Mouse (Mus musculus): ENCODE measurements at regions not wholly inside any gene's neighbourhood (a gene's known extent, or its start where the extent isn't known, plus 50 kb on each side); places are given as distances from the start of the nearest gene placed in this dataset.

DNA sequence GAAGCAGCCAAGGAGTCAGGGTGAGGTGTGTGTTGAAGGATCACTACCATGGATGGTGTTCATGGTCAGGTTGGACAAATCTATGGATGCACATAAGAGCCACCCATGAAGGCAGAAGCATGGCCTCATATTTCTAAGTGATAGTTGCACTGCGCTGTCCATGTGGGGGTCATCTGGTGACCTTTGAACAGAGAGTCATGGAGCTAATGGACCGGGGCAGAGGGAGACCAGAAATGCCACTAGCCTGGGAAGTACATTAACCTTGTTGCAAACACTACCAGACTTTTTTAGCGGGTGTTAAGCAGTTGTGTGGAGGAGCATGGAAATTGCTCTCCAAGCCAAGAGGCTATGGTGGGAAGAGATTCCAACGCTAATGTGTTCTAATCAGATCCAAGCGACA, 190.1 kb upstream of the Prox1 start:
- Histone ChIP-seq H3K4me2 (no peak overlapping the region), H3K9ac (no peak overlapping the region), H3K27me3 (no peaks in the 10 kb centered on the region), H3K4me1 (replicated peaks) (peaks cover 4% of the 10 kb centered on the region; the same call in 1 of the 2 replicates), H3K36me3 (no peaks in the 10 kb centered on the region), H3K9me3 (replicated peaks) (no peaks in the 10 kb centered on the region), H3K4me3 (no peak overlapping the region), H3K27ac (no peak overlapping the region)
- no peak for ATAC-seq (replicated peaks; ENCODE audit: insufficient number of reproducible peaks, insufficient read depth, low FRiP score, low read depth)
- WGBS: 86% methylated on average over 5 of the region's 5 CpGs

DNA sequence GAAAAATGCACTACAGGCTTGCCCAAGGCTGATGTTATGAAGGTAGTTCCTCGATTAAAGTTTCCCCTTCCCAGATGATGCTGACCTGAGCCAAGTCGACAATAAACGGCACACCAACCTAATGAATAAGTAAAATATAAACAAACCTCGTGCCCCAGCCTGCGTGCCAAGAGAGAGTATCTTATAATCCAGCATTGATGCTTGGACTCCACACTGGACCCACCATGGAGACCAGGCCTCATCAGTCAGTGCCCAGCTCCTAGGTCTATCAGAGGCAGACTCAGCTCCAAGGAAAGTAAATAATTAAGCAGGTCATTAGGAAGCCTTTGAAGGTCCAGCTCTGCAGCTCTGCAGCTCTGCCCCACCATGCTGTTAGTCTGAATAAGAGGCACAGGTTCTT, 187.3 kb upstream of the Prox1 start:
- 75% methylated on average over 5 of the region's 5 CpGs for WGBS
- H3K4me3 ChIP-seq: no peak overlapping the region
- H3K9ac ChIP-seq: no peak overlapping the region
- no peaks in the 10 kb centered on the region for H3K4me1 ChIP-seq (replicated peaks)
- no peaks in the 10 kb centered on the region for H3K36me3 ChIP-seq
- no peaks in the 10 kb centered on the region for H3K9me3 ChIP-seq (replicated peaks)
- no peak overlapping the region for H3K27ac ChIP-seq
- no peaks in the 10 kb centered on the region for H3K27me3 ChIP-seq
- no peak for ATAC-seq (replicated peaks; ENCODE audit: insufficient number of reproducible peaks, insufficient read depth, low FRiP score, low read depth)
- H3K4me2 ChIP-seq: no peak overlapping the region

- no peaks in the 10 kb centered on the region for H3K4me1 ChIP-seq (replicated peaks)
- no peak overlapping the region for H3K9ac ChIP-seq
- 79% methylated on average over 5 of the region's 5 CpGs for WGBS
- no peaks in the 10 kb centered on the region for H3K36me3 ChIP-seq
- no peak overlapping the region for H3K4me2 ChIP-seq
- ATAC-seq (replicated peaks; ENCODE audit: insufficient number of reproducible peaks, insufficient read depth, low FRiP score, low read depth): no peak
- H3K27ac ChIP-seq: no peak overlapping the region
- H3K27me3 ChIP-seq: no peaks in the 10 kb centered on the region; the same call in 1 of the 2 replicates
- H3K4me3 ChIP-seq: no peak overlapping the region
- H3K9me3 ChIP-seq (replicated peaks): no peaks in the 10 kb centered on the region
Measured at GRCm38 (mm10) chr1:190347610-190348009, 177.1 kb upstream of the Prox1 start.

DNA sequence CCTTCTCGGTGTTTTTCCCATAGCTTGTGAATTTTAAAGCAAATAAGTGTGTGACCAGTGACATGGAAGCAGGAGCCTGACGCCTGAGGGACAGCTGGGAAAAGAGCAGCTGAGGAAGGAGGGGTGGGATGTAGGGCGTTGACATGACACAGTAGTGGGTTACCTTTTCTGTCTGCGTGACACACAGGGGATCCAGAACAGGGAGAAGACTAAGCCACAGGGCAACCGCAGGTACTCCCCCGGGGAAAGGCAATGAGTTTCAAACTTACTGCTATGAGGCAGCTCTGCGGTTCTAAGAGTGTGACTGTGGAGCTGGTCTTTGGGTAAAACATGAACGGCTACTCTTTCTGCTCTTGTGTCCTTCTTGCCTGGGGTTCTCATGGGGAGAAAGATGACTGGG, 170.2 kb upstream of the Prox1 start:
- no peak for ATAC-seq (replicated peaks; ENCODE audit: insufficient number of reproducible peaks, insufficient read depth, low FRiP score, low read depth)
- Histone ChIP-seq H3K4me2 (no peak overlapping the region), H3K9me3 (replicated peaks) (no peaks in the 10 kb centered on the region), H3K4me1 (replicated peaks) (no peaks in the 10 kb centered on the region), H3K9ac (no peak overlapping the region), H3K36me3 (no peaks in the 10 kb centered on the region), H3K27ac (no peak overlapping the region), H3K27me3 (no peaks in the 10 kb centered on the region), H3K4me3 (no peak overlapping the region)
- WGBS: 75% methylated on average over 8 of the region's 8 CpGs

GRCm38 (mm10) chr1:190334471-190334870, 164.0 kb upstream of the Prox1 start:
- ATAC-seq (replicated peaks; ENCODE audit: insufficient number of reproducible peaks, insufficient read depth, low FRiP score, low read depth): no peak
- 52% methylated on average over 2 of the region's 2 CpGs for WGBS
- H3K9ac ChIP-seq: no peak overlapping the region

DNA sequence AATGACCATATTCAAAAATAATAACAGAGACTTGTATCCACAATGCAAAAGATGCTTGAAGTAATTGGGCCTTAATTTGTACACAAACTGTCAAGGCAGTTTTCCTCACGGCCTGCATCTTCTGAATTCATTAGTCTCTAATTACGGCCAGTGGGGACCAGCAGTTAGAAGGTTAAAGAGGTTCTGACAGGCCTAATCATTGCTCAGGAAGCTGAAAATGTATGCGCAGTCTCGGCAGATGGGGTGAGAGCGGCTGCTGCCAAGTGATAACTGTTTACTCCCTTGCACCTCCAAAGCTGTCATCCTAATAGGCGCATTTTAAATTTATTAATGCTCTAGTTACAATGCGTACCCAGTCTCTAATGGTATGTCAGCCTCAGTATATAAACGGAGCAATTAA, 163.5 kb upstream of the Prox1 start:
- 59% methylated on average over 8 of the region's 8 CpGs for WGBS
- Histone ChIP-seq H3K27ac (no peak overlapping the region), H3K4me3 (no peak overlapping the region), H3K4me1 (replicated peaks) (no peaks in the 10 kb centered on the region), H3K27me3 (peaks cover 8% of the 10 kb centered on the region; the same call in 1 of the 2 replicates), H3K36me3 (no peaks in the 10 kb centered on the region), H3K9me3 (replicated peaks) (no peaks in the 10 kb centered on the region), H3K9ac (no peak overlapping the region), H3K4me2 (no peak overlapping the region)
- no peak for ATAC-seq (replicated peaks; ENCODE audit: insufficient number of reproducible peaks, insufficient read depth, low FRiP score, low read depth)

More at GRCm38 (mm10) chr1:190334471-190334870, 164.0 kb upstream of the Prox1 start:
- no peak overlapping the region for H3K27ac ChIP-seq
- H3K27me3 ChIP-seq: peaks cover 8% of the 10 kb centered on the region; the same call in 1 of the 2 replicates
- H3K9me3 ChIP-seq (replicated peaks): no peaks in the 10 kb centered on the region
- H3K36me3 ChIP-seq: no peaks in the 10 kb centered on the region
- H3K4me2 ChIP-seq: no peak overlapping the region
- no peaks in the 10 kb centered on the region for H3K4me1 ChIP-seq (replicated peaks)
- no peak overlapping the region for H3K4me3 ChIP-seq

- H3K27ac ChIP-seq: no peak overlapping the region
Measured at GRCm38 (mm10) chr1:190332001-190332400, 161.5 kb upstream of the Prox1 start.

DNA sequence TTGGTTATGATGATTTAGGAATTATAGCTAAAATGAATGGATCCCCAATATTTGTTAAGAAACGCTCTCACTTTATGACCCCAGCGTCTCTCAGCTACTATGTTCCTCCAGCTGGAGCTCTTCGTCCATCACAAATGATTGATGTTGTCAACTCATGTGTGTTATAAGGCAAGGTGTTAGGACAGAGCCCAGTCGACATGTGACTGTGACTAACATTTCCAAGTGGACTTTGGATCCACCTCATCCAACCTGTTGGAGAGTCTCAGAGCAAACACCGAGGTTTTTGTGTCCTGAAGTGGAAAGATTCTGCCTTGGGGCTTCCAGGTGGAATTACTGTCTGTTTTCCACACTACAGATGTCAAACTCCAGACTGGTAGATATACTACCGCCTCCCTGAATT, 154.0 kb upstream of the Prox1 start:
- no peak overlapping the region for H3K4me3 ChIP-seq
- no peak overlapping the region for H3K9ac ChIP-seq
- H3K9me3 ChIP-seq (replicated peaks): no peaks in the 10 kb centered on the region
- H3K27me3 ChIP-seq: no peaks in the 10 kb centered on the region
- H3K4me2 ChIP-seq: no peak overlapping the region
- H3K36me3 ChIP-seq: no peaks in the 10 kb centered on the region
- H3K4me1 ChIP-seq (replicated peaks): no peaks in the 10 kb centered on the region
- 79% methylated on average over 6 of the region's 6 CpGs for WGBS
- no peak overlapping the region for H3K27ac ChIP-seq
- ATAC-seq (replicated peaks; ENCODE audit: insufficient number of reproducible peaks, insufficient read depth, low FRiP score, low read depth): no peak

More at GRCm38 (mm10) chr1:190332001-190332400, 161.5 kb upstream of the Prox1 start:
- H3K4me3 ChIP-seq: no peak overlapping the region
- no peak for ATAC-seq (replicated peaks; ENCODE audit: insufficient number of reproducible peaks, insufficient read depth, low FRiP score, low read depth)
- no peaks in the 10 kb centered on the region for H3K9me3 ChIP-seq (replicated peaks)
- no peaks in the 10 kb centered on the region for H3K36me3 ChIP-seq
- H3K4me1 ChIP-seq (replicated peaks): no peaks in the 10 kb centered on the region
- H3K27me3 ChIP-seq: peaks cover 8% of the 10 kb centered on the region; the same call in 1 of the 2 replicates
- WGBS: 73% methylated on average over 3 of the region's 3 CpGs
- H3K9ac ChIP-seq: no peak overlapping the region
- H3K4me2 ChIP-seq: no peak overlapping the region

DNA sequence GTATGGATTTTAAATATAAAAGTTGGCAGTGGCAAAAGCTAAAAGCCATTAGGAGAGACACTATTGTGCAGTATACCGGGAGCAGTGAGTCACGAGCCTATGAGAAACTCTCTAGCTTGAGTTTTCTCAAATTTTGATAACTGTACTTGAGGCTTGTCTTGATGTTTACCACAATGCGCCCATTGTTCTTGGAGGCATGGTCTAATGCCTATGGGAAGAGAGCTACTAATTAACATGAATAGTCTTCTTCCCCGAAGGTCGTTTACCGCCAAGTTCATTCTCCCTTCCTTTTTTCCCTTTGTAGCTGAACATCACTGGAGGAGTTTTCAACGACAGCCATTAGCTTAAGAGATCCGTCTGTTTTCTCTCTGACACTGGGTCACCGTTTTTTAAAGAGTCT, 153.2 kb upstream of the Prox1 start:
- Histone ChIP-seq H3K36me3 (no peaks in the 10 kb centered on the region), H3K4me2 (no peak overlapping the region), H3K27me3 (no peaks in the 10 kb centered on the region), H3K9me3 (replicated peaks) (no peaks in the 10 kb centered on the region), H3K9ac (no peak overlapping the region), H3K4me3 (no peak overlapping the region), H3K4me1 (replicated peaks) (no peaks in the 10 kb centered on the region), H3K27ac (no peak overlapping the region)
- 73% methylated on average over 9 of the region's 9 CpGs for WGBS
- no peak for ATAC-seq (replicated peaks; ENCODE audit: insufficient number of reproducible peaks, insufficient read depth, low FRiP score, low read depth)

- H3K4me3 ChIP-seq: no peak overlapping the region
- WGBS: 65% methylated on average over 5 of the region's 5 CpGs
Measured at GRCm38 (mm10) chr1:190316175-190316574, 145.7 kb upstream of the Prox1 start.

DNA sequence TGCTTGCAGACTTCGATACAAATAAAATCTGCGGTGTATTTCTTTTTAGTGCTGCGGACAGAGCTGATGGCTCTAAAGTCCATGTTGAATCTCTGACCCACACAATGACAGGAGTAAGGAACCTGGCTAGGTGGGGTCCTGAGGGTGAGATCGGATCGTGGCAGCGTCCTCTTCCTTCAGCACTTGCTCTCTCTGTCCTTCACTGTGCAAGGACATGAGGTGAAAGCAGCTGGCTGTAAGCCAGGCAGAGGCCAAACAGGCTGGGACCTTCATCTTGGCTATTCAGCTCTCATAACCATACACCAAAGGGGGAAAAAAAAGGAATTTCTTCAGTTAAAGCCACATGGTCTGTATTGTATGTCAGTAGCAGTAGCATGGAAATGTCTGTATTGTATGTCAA, 139.3 kb upstream of the Prox1 start:
- Histone ChIP-seq H3K4me1 (replicated peaks) (no peaks in the 10 kb centered on the region), H3K36me3 (no peaks in the 10 kb centered on the region), H3K27me3 (no peaks in the 10 kb centered on the region), H3K4me3 (no peak overlapping the region), H3K9ac (no peak overlapping the region), H3K27ac (no peak overlapping the region), H3K9me3 (replicated peaks) (no peaks in the 10 kb centered on the region), H3K4me2 (no peak overlapping the region)
- ATAC-seq (replicated peaks; ENCODE audit: insufficient number of reproducible peaks, insufficient read depth, low FRiP score, low read depth): no peak
- 67% methylated on average over 6 of the region's 6 CpGs for WGBS

More at GRCm38 (mm10) chr1:190316175-190316574, 145.7 kb upstream of the Prox1 start:
- Histone ChIP-seq H3K27ac (no peak overlapping the region), H3K36me3 (no peaks in the 10 kb centered on the region), H3K9me3 (replicated peaks) (no peaks in the 10 kb centered on the region), H3K27me3 (no peaks in the 10 kb centered on the region), H3K9ac (no peak overlapping the region), H3K4me2 (no peak overlapping the region), H3K4me1 (replicated peaks) (no peaks in the 10 kb centered on the region)
- ATAC-seq (replicated peaks; ENCODE audit: insufficient number of reproducible peaks, insufficient read depth, low FRiP score, low read depth): no peak

DNA sequence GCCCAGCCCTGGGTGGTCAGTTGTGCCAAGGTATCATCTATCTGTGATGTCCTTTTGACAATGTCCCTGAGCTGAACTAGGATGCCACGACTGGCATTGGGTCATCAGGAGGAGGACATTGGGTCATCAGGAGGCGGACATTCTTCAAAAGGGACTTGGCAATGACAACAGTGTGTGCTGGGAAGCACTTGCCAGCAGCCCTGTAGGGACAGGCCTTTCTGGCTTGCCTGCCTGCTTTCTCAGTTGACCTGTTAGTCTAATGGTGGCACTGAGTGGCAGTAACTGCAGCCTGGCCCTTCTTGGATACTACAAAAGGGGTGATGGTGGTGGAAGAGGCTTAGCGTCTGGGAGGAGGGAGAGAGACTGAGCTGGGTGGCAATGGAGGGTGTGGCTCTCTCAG, 137.2 kb upstream of the Prox1 start:
- no peak for ATAC-seq (replicated peaks; ENCODE audit: insufficient number of reproducible peaks, insufficient read depth, low FRiP score, low read depth)
- Histone ChIP-seq H3K27me3 (no peaks in the 10 kb centered on the region), H3K36me3 (no peaks in the 10 kb centered on the region), H3K9me3 (replicated peaks) (no peaks in the 10 kb centered on the region; the same call in 1 of the 2 replicates), H3K27ac (no peak overlapping the region), H3K4me1 (replicated peaks) (no peaks in the 10 kb centered on the region), H3K4me2 (no peak overlapping the region), H3K4me3 (no peak overlapping the region), H3K9ac (no peak overlapping the region)
- 85% methylated on average over 3 of the region's 3 CpGs for WGBS

Measured in heart, embryonic 15.5 days (tissue).